Mouse (Mus musculus) embryo, embryonic 10.5 days (tissue): Measurements from ENCODE around the gene Mri1.

Source experiments
- DNase-seq: peaks from one replicate; pipeline ENCODE4 v3.0.0-alpha.2; 2015; ENCODE audit warnings: low spot score

The Mri1 gene

DNA sequence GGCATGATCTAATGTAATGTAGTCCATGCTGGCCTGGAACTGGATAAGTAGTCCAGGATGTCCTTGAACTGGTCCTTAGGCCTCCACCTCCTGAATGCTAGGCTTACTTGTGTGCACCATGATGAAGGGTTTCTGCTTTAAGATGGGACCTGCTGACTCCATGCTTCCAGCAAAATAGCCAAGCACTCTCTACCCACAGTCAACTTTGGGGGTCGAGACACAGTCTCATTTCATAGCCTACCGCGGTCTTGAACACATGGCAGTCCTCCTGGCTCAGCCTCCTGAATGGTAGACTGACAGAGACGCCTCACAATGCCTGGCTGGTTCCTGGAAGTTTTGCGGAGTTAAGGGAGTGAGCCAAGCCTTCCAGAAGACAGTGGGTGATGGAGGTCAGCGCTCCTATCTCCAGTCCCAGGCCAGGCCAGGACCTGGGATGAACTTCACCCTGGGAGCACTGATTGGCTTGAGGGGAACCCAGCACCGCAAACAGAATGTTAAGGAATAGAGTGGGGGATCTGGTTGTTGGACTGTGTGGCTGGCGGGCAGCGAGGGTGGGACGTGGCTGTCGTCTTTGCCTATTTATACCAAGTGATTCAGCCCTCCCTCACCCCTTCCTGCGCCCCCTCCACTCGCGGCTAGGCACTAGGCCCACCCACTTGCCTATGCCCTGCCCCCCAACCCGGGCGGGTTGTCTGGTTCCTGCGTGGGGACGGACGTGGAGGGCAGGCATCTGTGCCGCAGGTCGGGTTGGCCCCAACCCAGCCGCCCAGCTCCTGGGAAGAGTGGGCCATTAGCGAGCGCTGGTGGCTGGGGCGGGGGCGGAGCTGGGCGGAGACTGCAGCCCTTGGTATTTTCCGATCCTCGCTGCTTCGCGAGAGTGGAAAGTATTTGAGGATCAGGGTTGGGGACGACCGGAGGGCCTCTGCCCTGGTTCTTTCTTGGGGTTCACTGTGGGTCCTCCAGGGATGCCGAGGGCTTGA is 53.9 kb downstream of the Mri1 start:
- DNase-seq: peak; percentile 80

- DNase-seq: no peak
Measured at GRCm38 (mm10) chr8:84202466-84202865, 54.7 kb downstream of the Mri1 start.

- no peak for DNase-seq
Measured at GRCm38 (mm10) chr8:84201545-84202245, 55.4 kb downstream of the Mri1 start.

DNA sequence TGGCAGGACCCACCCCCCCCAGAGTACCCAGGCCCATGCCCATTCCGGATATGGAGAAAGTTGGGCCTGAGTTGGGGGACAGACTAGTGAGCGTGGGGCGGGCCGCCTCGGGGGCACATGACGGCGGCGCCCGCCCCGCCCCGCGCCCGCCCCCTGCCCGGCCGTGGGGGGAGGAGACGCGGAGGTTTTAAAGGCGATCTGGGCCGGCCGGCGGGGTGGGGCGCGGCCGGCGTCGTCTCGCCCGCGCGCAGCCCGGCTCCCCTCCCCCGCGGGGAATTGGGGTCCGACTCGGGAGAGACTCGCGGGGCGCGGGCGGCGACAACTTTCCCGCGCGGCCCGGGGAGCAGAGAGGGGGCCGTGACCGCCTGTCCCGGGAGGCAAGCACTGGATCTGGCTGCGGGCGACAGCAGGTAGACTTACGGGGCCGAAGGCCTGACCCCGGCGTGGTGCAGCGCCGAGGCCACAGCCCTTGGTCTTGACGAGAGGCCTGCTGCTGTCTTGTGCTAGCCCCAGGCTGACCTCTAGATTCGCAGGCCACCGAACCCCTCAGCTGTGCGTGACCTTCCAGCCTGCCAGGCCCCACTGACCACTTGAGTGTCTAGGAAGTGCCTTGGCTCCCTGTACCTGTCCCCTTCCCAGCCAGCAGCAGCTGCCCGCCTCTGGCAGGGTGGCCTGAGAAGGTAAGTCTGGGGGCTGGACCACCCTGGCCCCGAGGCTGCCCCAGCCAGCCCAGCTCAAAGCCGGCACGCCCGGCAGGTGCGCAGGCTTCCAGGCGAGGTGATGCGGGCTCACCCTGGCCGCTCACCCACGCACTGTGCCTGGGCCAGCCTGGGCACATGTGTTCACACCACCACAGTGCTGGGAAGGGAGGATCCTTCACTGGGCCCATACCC is 56.2 kb downstream of the Mri1 start:
- peak; percentile 66 for DNase-seq

DNA sequence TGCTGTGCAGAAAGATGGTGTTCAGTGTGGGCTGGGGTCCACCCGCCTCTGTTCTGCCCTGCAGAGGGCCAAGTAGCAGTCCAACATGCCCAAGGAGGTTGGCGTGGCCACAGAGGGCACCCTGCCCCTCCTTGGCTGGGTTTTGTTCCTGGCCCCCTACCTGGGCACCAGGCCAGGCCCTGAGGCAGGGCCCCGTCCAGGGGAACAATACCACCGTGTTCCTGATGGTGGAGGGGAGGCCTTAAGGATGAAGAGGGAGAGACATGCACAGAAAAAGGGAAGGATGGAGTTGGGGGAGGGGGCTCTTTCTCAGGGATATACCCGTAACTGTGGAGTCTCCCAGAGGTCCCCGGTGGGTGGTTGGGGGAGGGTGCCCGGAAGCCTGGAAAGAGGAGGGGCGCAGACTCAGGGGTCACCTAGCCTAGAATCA is 57.0 kb downstream of the Mri1 start:
- DNase-seq: no peak
